Mouse (Mus musculus): ENCODE results near the gene Gm21994. TPM values are rescaled to one million over a fixed set of nuclear protein-coding genes. Genes with fewer than 3 reads are reported as not detected.
"Not testable (repeated sequence)": the region's sequence is repeated elsewhere in the genome, so short reads cannot be mapped to it uniquely, and the experiment has no call there.

The Gm21994 gene
- 5.5 and 5.9 TPM in 2 replicates for polyA plus RNA-seq (2016; fragmentation: Nextera tagmentation; extraction: Ambion mirVana)

GRCm38 (mm10) chr2:150255491-150255890 lies at the start of gene Gm21994:
TSS of gene Gm21994 (minus strand) at chr2:150255591.
- H3K27ac ChIP-seq (replicated peaks); H3K36me3 ChIP-seq (replicated peaks); H3K27me3 ChIP-seq (replicated peaks; ENCODE audit: low read depth, poor library complexity, severe bottlenecking); H3K4me3 ChIP-seq; H3K4me1 ChIP-seq; DNase-seq (ENCODE audit: low spot score): not testable (repeated sequence)
- H3K9me3 ChIP-seq, result peaks cover 10% of the 10 kb centered on the region; the same call in 1 of the 2 replicates
- 63% methylated on average over 2 of the region's 2 CpGs for WGBS

GRCm38 (mm10) chr2:150299096-150299495 lies 43.7 kb upstream of the Gm21994 start:
- Histone ChIP-seq H3K4me3 (no peak overlapping the region), H3K4me1 (no peaks in the 10 kb centered on the region), H3K27me3 (replicated peaks; ENCODE audit: low read depth, poor library complexity, severe bottlenecking) (no peaks in the 10 kb centered on the region), H3K27ac (replicated peaks) (no peak overlapping the region), H3K9me3 (0 out of 2 replicates have a peak, but pooled peaks cover 9% of the 10 kb centered on the region), H3K36me3 (replicated peaks) (no peaks in the 10 kb centered on the region)
- 64% methylated on average over 1 of the region's 1 CpGs for WGBS
- no peak for DNase-seq (ENCODE audit: low spot score)

- Histone ChIP-seq H3K4me3 (no peak overlapping the region), H3K4me1 (no peaks in the 10 kb centered on the region), H3K36me3 (replicated peaks) (no peaks in the 10 kb centered on the region), H3K27ac (replicated peaks) (no peak overlapping the region), H3K9me3 (0 out of 2 replicates have a peak, but pooled peaks cover 4% of the 10 kb centered on the region), H3K27me3 (replicated peaks; ENCODE audit: low read depth, poor library complexity, severe bottlenecking) (no peaks in the 10 kb centered on the region)
- WGBS, result 83% methylated on average over 6 of the region's 6 CpGs
- DNase-seq (ENCODE audit: low spot score), result no peak
Measured at GRCm38 (mm10) chr2:150293669-150294068, 38.3 kb upstream of the Gm21994 start.

GRCm38 (mm10) chr2:150257291-150257690 lies 1.9 kb upstream of the Gm21994 start, which contains the start of gene Gm14124:
TSS of gene Gm14124 (plus strand) at chr2:150257517.
- DNase-seq (ENCODE audit: low spot score); H3K27ac ChIP-seq (replicated peaks); H3K4me1 ChIP-seq; H3K27me3 ChIP-seq (replicated peaks; ENCODE audit: low read depth, poor library complexity, severe bottlenecking); H3K4me3 ChIP-seq; H3K36me3 ChIP-seq (replicated peaks): not testable (repeated sequence)
- WGBS, result 81% methylated on average over 4 of the region's 4 CpGs
- peaks cover 10% of the 10 kb centered on the region; the same call in 1 of the 2 replicates for H3K9me3 ChIP-seq

GRCm38 (mm10) chr2:150256861-150257260 lies 1.5 kb upstream of the Gm21994 start:
- H3K4me1 ChIP-seq, H3K4me3 ChIP-seq: not testable (repeated sequence)

GRCm38 (mm10) chr2:150243211-150243610 lies 12.2 kb downstream of the Gm21994 start:
- H3K27me3 ChIP-seq (replicated peaks; ENCODE audit: low read depth, poor library complexity, severe bottlenecking), result no peaks in the 10 kb centered on the region
- 86% methylated on average over 2 of the region's 2 CpGs for WGBS
- H3K9me3 ChIP-seq, result peaks cover 45% of the 10 kb centered on the region

More at GRCm38 (mm10) chr2:150256861-150257260, 1.5 kb upstream of the Gm21994 start:
- not testable (repeated sequence) for H3K36me3 ChIP-seq (replicated peaks); DNase-seq (ENCODE audit: low spot score); H3K27me3 ChIP-seq (replicated peaks; ENCODE audit: low read depth, poor library complexity, severe bottlenecking); H3K27ac ChIP-seq (replicated peaks)
- H3K9me3 ChIP-seq, result peaks cover 10% of the 10 kb centered on the region; the same call in 1 of the 2 replicates
- WGBS, result 69% methylated on average over 2 of the region's 2 CpGs

GRCm38 (mm10) chr2:150223263-150223662 lies 32.1 kb downstream of the Gm21994 start:
- DNase-seq (ENCODE audit: low spot score); H3K9me3 ChIP-seq; H3K27ac ChIP-seq (replicated peaks); H3K4me1 ChIP-seq; H3K27me3 ChIP-seq (replicated peaks; ENCODE audit: low read depth, poor library complexity, severe bottlenecking); H3K4me3 ChIP-seq; H3K36me3 ChIP-seq (replicated peaks): not testable (repeated sequence)

More at GRCm38 (mm10) chr2:150243211-150243610, 12.2 kb downstream of the Gm21994 start:
- no peak for DNase-seq (ENCODE audit: low spot score)
- Histone ChIP-seq H3K4me3 (no peak overlapping the region), H3K4me1 (no peaks in the 10 kb centered on the region), H3K27ac (replicated peaks) (no peak overlapping the region), H3K36me3 (replicated peaks) (peaks cover 30% of the 10 kb centered on the region)

- peak overlapping the region; percentile 82 for H3K27ac ChIP-seq (replicated peaks)
Measured at GRCm38 (mm10) chr2:150218363-150218725, 37.0 kb downstream of the Gm21994 start.

GRCm38 (mm10) chr2:150217600-150218362 lies 37.6 kb downstream of the Gm21994 start, which contains the start of gene Zfp937:
TSS of gene Zfp937 (plus strand) at chr2:150218073.
- DNase-seq (ENCODE audit: low spot score), result peak; percentile 69
- not testable (repeated sequence) for H3K36me3 ChIP-seq (replicated peaks)

More at GRCm38 (mm10) chr2:150218363-150218725, 37.0 kb downstream of the Gm21994 start:
- H3K4me3 ChIP-seq, result peak overlapping the region; percentile 57
- not testable (repeated sequence) for H3K4me1 ChIP-seq; H3K9me3 ChIP-seq; H3K27me3 ChIP-seq (replicated peaks; ENCODE audit: low read depth, poor library complexity, severe bottlenecking); H3K36me3 ChIP-seq (replicated peaks); DNase-seq (ENCODE audit: low spot score)
- 23% methylated on average over 4 of the region's 4 CpGs for WGBS

More at GRCm38 (mm10) chr2:150217600-150218362, 37.6 kb downstream of the Gm21994 start, which contains the start of gene Zfp937:
- Histone ChIP-seq H3K4me3 (peak within 1 kb of the TSS; percentile 57), H3K27ac (replicated peaks) (peak within 1 kb of the TSS; percentile 82)
- not testable (repeated sequence) for H3K9me3 ChIP-seq; H3K27me3 ChIP-seq (replicated peaks; ENCODE audit: low read depth, poor library complexity, severe bottlenecking); H3K4me1 ChIP-seq
- 1% methylated on average over 15 of the region's 15 CpGs for WGBS

Other genes with a start within 250 kb of the Gm21994 start
- 5.3 and 5.5 TPM in 2 replicates for gene Zfp120, start 118.9 kb downstream of the Gm21994 start, polyA plus RNA-seq (2016; fragmentation: Nextera tagmentation; extraction: Ambion mirVana)
- not detected in 2 replicates for gene Gm10770, start 75.9 kb downstream of the Gm21994 start, polyA plus RNA-seq (2016; fragmentation: Nextera tagmentation; extraction: Ambion mirVana)
- gene Gm14139, start 73.8 kb downstream of the Gm21994 start, polyA plus RNA-seq (2016; fragmentation: Nextera tagmentation; extraction: Ambion mirVana), result not detected in 2 replicates
- 11.2 and 11.6 TPM in 2 replicates for gene Zfp937, start 37.5 kb downstream of the Gm21994 start, polyA plus RNA-seq (2016; fragmentation: Nextera tagmentation; extraction: Ambion mirVana)
- not detected in 2 replicates for gene Gm14124, start 1.9 kb upstream of the Gm21994 start, polyA plus RNA-seq (2016; fragmentation: Nextera tagmentation; extraction: Ambion mirVana)
- 2.6 and 3.3 TPM in 2 replicates for gene Gm10130, start 68.1 kb upstream of the Gm21994 start, polyA plus RNA-seq (2016; fragmentation: Nextera tagmentation; extraction: Ambion mirVana)
- 9.4 and 9.9 TPM in 2 replicates for gene 3300002I08Rik, start 107.2 kb upstream of the Gm21994 start, polyA plus RNA-seq (2016; fragmentation: Nextera tagmentation; extraction: Ambion mirVana)
- gene Zfp442, start 195.9 kb upstream of the Gm21994 start, polyA plus RNA-seq (2016; fragmentation: Nextera tagmentation; extraction: Ambion mirVana), result 10.0 and 10.9 TPM in 2 replicates
- gene Zfp345, start 229.5 kb upstream of the Gm21994 start, polyA plus RNA-seq (2016; fragmentation: Nextera tagmentation; extraction: Ambion mirVana), result 0.10 and 0.13 TPM in 2 replicates